Mouse (Mus musculus) limb, embryonic 10.5 days (tissue): ENCODE measurements around the gene Tpr. TPM values are rescaled to one million over a fixed set of nuclear protein-coding genes. Genes with fewer than 3 reads are reported as not detected.

Experiments used
- DNase-seq: peaks from one replicate; pipeline ENCODE4 v3.0.0-alpha.2; 2017; ENCODE audit warnings: low spot score
- H3K27ac ChIP-seq: fragments of 300-500 bp; sonication (generic); 2 replicates; pipeline ENCODE4 v1.5.1; 2016; ENCODE audit warnings: mild to moderate bottlenecking
- H3K27me3 ChIP-seq: fragments of 300-500 bp; sonication (generic); 2 replicates; pipeline ENCODE4 v1.6.1; 2016; ENCODE audit warnings: low read depth, mild to moderate bottlenecking; ENCODE audit not compliant: poor library complexity, severe bottlenecking
- H3K36me3 ChIP-seq: fragments of 300-500 bp; sonication (generic); 2 replicates; pipeline ENCODE4 v1.6.1; 2016; ENCODE audit warnings: mild to moderate bottlenecking, moderate library complexity
- H3K4me1 ChIP-seq: fragments of 300-500 bp; sonication (generic); 2 replicates; pipeline ENCODE4 v1.6.1; 2016
- H3K4me3 ChIP-seq: fragments of 300-500 bp; sonication (generic); 2 replicates; pipeline ENCODE4 v1.5.1; 2016; ENCODE audit warnings: mild to moderate bottlenecking, moderate library complexity
- H3K9me3 ChIP-seq: fragments of 300-500 bp; sonication (generic); replicated peaks from 2 replicates; pipeline ENCODE4 v1.6.1; 2016; ENCODE audit warnings: mild to moderate bottlenecking
- WGBS: fragments of 180-500 bp; shearing (Covaris S2); methylation state at CpG from one replicate; pipeline ENCODE4 v1.1.7; 2016; 5-methylcytosine and 5-hydroxymethylcytosine counted together
- polyA plus RNA-seq: library from polyadenylated mRNA; unstranded; fragments of >200 nt; fragmentation: Nextera tagmentation; extraction: Ambion mirVana; gene quantifications from 2 replicates; pipeline ENCODE4 v1.2.1, GENCODE M21; 2016

Gene Tpr
- polyA plus RNA-seq, 1 experiment from 2014 or later: 183 TPM

GRCm38 (mm10) chr1:150407285-150407684 is 14.6 kb downstream of the Tpr start:
- no peak overlapping the region for H3K27ac ChIP-seq
- no peak overlapping the region for H3K4me3 ChIP-seq
- WGBS: 92% methylated on average over 9 of the region's 9 CpGs
- no peaks in the 10 kb centered on the region for H3K9me3 ChIP-seq
- H3K36me3 ChIP-seq: peaks cover 98% of the 10 kb centered on the region
- no peaks in the 10 kb centered on the region for H3K4me1 ChIP-seq
- DNase-seq: no peak
- no peaks in the 10 kb centered on the region for H3K27me3 ChIP-seq

GRCm38 (mm10) chr1:150409996-150410395 is 17.4 kb downstream of the Tpr start:
- Histone ChIP-seq H3K36me3 (peaks cover 99% of the 10 kb centered on the region), H3K9me3 (no peaks in the 10 kb centered on the region), H3K27me3 (no peaks in the 10 kb centered on the region), H3K4me3 (no peak overlapping the region), H3K4me1 (no peaks in the 10 kb centered on the region), H3K27ac (no peak overlapping the region)
- WGBS: 97% methylated on average over 6 of the region's 6 CpGs
- DNase-seq: no peak

GRCm38 (mm10) chr1:150416006-150416405 is 23.4 kb downstream of the Tpr start:
- no peak overlapping the region for H3K27ac ChIP-seq
- H3K27me3 ChIP-seq: no peaks in the 10 kb centered on the region
- 91% methylated on average over 3 of the region's 3 CpGs for WGBS
- peaks cover 96% of the 10 kb centered on the region for H3K36me3 ChIP-seq
- no peaks in the 10 kb centered on the region for H3K9me3 ChIP-seq
- H3K4me3 ChIP-seq: no peak overlapping the region
- DNase-seq: no peak
- no peaks in the 10 kb centered on the region for H3K4me1 ChIP-seq

GRCm38 (mm10) chr1:150418426-150418825 is 25.8 kb downstream of the Tpr start:
- 97% methylated on average over 4 of the region's 4 CpGs for WGBS
- Histone ChIP-seq H3K4me1 (no peaks in the 10 kb centered on the region), H3K27me3 (no peaks in the 10 kb centered on the region), H3K36me3 (peaks cover 98% of the 10 kb centered on the region), H3K9me3 (no peaks in the 10 kb centered on the region), H3K27ac (no peak overlapping the region), H3K4me3 (no peak overlapping the region)
- DNase-seq: no peak

GRCm38 (mm10) chr1:150425665-150426064 is 33.0 kb downstream of the Tpr start:
- Histone ChIP-seq H3K27me3 (no peaks in the 10 kb centered on the region), H3K36me3 (peaks cover 98% of the 10 kb centered on the region), H3K4me3 (no peak overlapping the region), H3K4me1 (no peaks in the 10 kb centered on the region), H3K9me3 (no peaks in the 10 kb centered on the region), H3K27ac (no peak overlapping the region)
- no peak for DNase-seq
- 94% methylated on average over 9 of the region's 9 CpGs for WGBS

GRCm38 (mm10) chr1:150426216-150426615 is 33.6 kb downstream of the Tpr start:
- H3K27ac ChIP-seq: no peak overlapping the region
- H3K27me3 ChIP-seq: no peaks in the 10 kb centered on the region
- H3K4me1 ChIP-seq: no peaks in the 10 kb centered on the region
- H3K36me3 ChIP-seq: peaks cover 99% of the 10 kb centered on the region
- 64% methylated on average over 3 of the region's 3 CpGs for WGBS
- H3K4me3 ChIP-seq: no peak overlapping the region
- H3K9me3 ChIP-seq: no peaks in the 10 kb centered on the region
- no peak for DNase-seq

- Histone ChIP-seq H3K4me1 (no peaks in the 10 kb centered on the region), H3K9me3 (no peaks in the 10 kb centered on the region), H3K36me3 (peaks cover 99% of the 10 kb centered on the region), H3K4me3 (no peak overlapping the region), H3K27ac (no peak overlapping the region), H3K27me3 (no peaks in the 10 kb centered on the region)
- WGBS: 95% methylated on average over 3 of the region's 3 CpGs
- no peak for DNase-seq
Observed at GRCm38 (mm10) chr1:150438641-150439040, 46.0 kb downstream of the Tpr start.

- no peak overlapping the region for H3K4me3 ChIP-seq
- no peak for DNase-seq
- peaks cover 99% of the 10 kb centered on the region for H3K36me3 ChIP-seq
- H3K4me1 ChIP-seq: no peaks in the 10 kb centered on the region
- no peaks in the 10 kb centered on the region for H3K27me3 ChIP-seq
- no peaks in the 10 kb centered on the region for H3K9me3 ChIP-seq
- WGBS: 79% methylated on average over 4 of the region's 4 CpGs
- no peak overlapping the region for H3K27ac ChIP-seq
Observed at GRCm38 (mm10) chr1:150441731-150442130, 49.1 kb downstream of the Tpr start.

GRCm38 (mm10) chr1:150458977-150459376 is 66.3 kb downstream of the Tpr start:
- DNase-seq: no peak
- no peak overlapping the region for H3K27ac ChIP-seq

GRCm38 (mm10) chr1:150459599-150459998 is 67.0 kb downstream of the Tpr start:
- Histone ChIP-seq H3K4me1 (no peaks in the 10 kb centered on the region), H3K27me3 (no peaks in the 10 kb centered on the region), H3K36me3 (no peaks in the 10 kb centered on the region), H3K27ac (no peak overlapping the region), H3K9me3 (no peaks in the 10 kb centered on the region), H3K4me3 (no peak overlapping the region)
- 89% methylated on average over 3 of the region's 3 CpGs for WGBS
- no peak for DNase-seq

More at GRCm38 (mm10) chr1:150458977-150459376, 66.3 kb downstream of the Tpr start:
- H3K9me3 ChIP-seq: no peaks in the 10 kb centered on the region
- no peaks in the 10 kb centered on the region for H3K4me1 ChIP-seq
- no peaks in the 10 kb centered on the region for H3K36me3 ChIP-seq
- no peak overlapping the region for H3K4me3 ChIP-seq
- H3K27me3 ChIP-seq: no peaks in the 10 kb centered on the region
- WGBS: 88% methylated on average over 5 of the region's 5 CpGs

- Histone ChIP-seq H3K9me3 (no peaks in the 10 kb centered on the region), H3K27me3 (no peaks in the 10 kb centered on the region), H3K4me1 (no peaks in the 10 kb centered on the region), H3K36me3 (no peaks in the 10 kb centered on the region), H3K4me3 (no peak overlapping the region), H3K27ac (no peak overlapping the region)
- WGBS: 79% methylated on average over 7 of the region's 7 CpGs
- DNase-seq: no peak
Observed at GRCm38 (mm10) chr1:150460595-150460994, 68.0 kb downstream of the Tpr start.

- H3K36me3 ChIP-seq: no peaks in the 10 kb centered on the region
- WGBS: 88% methylated on average over 5 of the region's 5 CpGs
- no peaks in the 10 kb centered on the region for H3K9me3 ChIP-seq
- no peak overlapping the region for H3K4me3 ChIP-seq
- H3K27ac ChIP-seq: no peak overlapping the region
- no peaks in the 10 kb centered on the region for H3K27me3 ChIP-seq
- DNase-seq: no peak
- no peaks in the 10 kb centered on the region for H3K4me1 ChIP-seq
Observed at GRCm38 (mm10) chr1:150463068-150463467, 70.4 kb downstream of the Tpr start.

GRCm38 (mm10) chr1:150463691-150464090 is 71.1 kb downstream of the Tpr start:
- DNase-seq: no peak
- Histone ChIP-seq H3K27me3 (no peaks in the 10 kb centered on the region), H3K4me3 (no peak overlapping the region), H3K36me3 (no peaks in the 10 kb centered on the region), H3K27ac (no peak overlapping the region), H3K4me1 (no peaks in the 10 kb centered on the region), H3K9me3 (no peaks in the 10 kb centered on the region)
- WGBS: 85% methylated on average over 4 of the region's 4 CpGs

- Histone ChIP-seq H3K27ac (no peak overlapping the region), H3K27me3 (no peaks in the 10 kb centered on the region), H3K9me3 (no peaks in the 10 kb centered on the region), H3K36me3 (no peaks in the 10 kb centered on the region), H3K4me3 (no peak overlapping the region), H3K4me1 (no peaks in the 10 kb centered on the region)
- 91% methylated on average over 10 of the region's 10 CpGs for WGBS
- no peak for DNase-seq
Observed at GRCm38 (mm10) chr1:150465364-150465763, 72.7 kb downstream of the Tpr start.
